Comparison of ENCODE assay signal across 8 mouse cellular contexts in genomic region chr2:6273392-6273845, GRCm38 (mm10). TPM values are rescaled to one million over a fixed set of nuclear protein-coding genes. Genes with fewer than 3 reads are reported as not detected.
DNase-seq lines count a peak whose midpoint lies in the region; ATAC-seq lines count a peak whose summit lies in the region.

No protein-coding gene starts in this region.

- WGBS in neural tube, embryonic 15.5 days = 54% methylated on average over 10 of the region's 10 CpGs
- WGBS in heart, embryonic 14.5 days = 55% methylated on average over 10 of the region's 10 CpGs
- WGBS in liver, embryonic 16.5 days (ENCODE audit: insufficient replicate concordance) = 16% methylated on average over 10 of the region's 10 CpGs

- H3K27me3 ChIP-seq in neural tube, embryonic 15.5 days (replicated peaks) = no peaks in the 10 kb centered on the region
- H3K27me3 ChIP-seq in heart, embryonic 14.5 days (ENCODE audit: control insufficient read depth, insufficient read depth, low read length) = no peaks in the 10 kb centered on the region
- peaks cover 3% of the 10 kb centered on the region; the same call in 1 of the 2 replicates for H3K27me3 ChIP-seq in liver, embryonic 16.5 days (ENCODE audit: control insufficient read depth, insufficient read depth, low read depth, low read length)

- 0 out of 2 replicates have a peak, but pooled peaks cover 3% of the 10 kb centered on the region for H3K4me1 ChIP-seq in neural tube, embryonic 15.5 days
- peaks cover 11 to 16% of the 10 kb centered on the region in 2 experiments; a peak in 3 of 4 replicates for H3K4me1 ChIP-seq in heart, embryonic 14.5 days (ENCODE audit: control insufficient read depth in 2 of 2, insufficient read depth in 2 of 2, low read length in 2 of 2)
- peaks cover 6% of the 10 kb centered on the region for H3K4me1 ChIP-seq in liver, embryonic 16.5 days (ENCODE audit: control insufficient read depth, low read depth, low read length)

- no peak overlapping the region for H3K27ac ChIP-seq in neural tube, embryonic 15.5 days (replicated peaks)
- peak overlapping the region; percentile 48 to 54 for H3K27ac ChIP-seq in heart, embryonic 14.5 days (replicated peaks in 1 of 2; ENCODE audit: control insufficient read depth in 1 of 2, insufficient read depth in 1 of 2, low read depth in 2 of 2, low read length in 2 of 2)
- H3K27ac ChIP-seq in liver, embryonic 16.5 days (ENCODE audit: low read length) = no peak overlapping the region

- peak; percentile 37 to 40 for DNase-seq in cerebellum, postnatal 25 days
- DNase-seq in cerebellum, adult 11 months = no peak
- peak; percentile 22 for DNase-seq in neural tube, embryonic 10.5 days (ENCODE audit: extremely low spot score, low spot score)
- DNase-seq in adrenal gland, adult 18-20 months (ENCODE audit: low spot score in 2 of 2) = no peak

- no peak overlapping the region for H3K9ac ChIP-seq in neural tube, embryonic 15.5 days (replicated peaks)
- H3K9ac ChIP-seq in heart, embryonic 14.5 days (ENCODE audit: low read length) = no peak overlapping the region
- H3K9ac ChIP-seq in liver, embryonic 16.5 days (ENCODE audit: low read depth, low read length) = peak overlapping the region; percentile 9; the same call in 1 of the 2 replicates

- no peak overlapping the region for H3K4me3 ChIP-seq in neural tube, embryonic 15.5 days (replicated peaks)
- H3K4me3 ChIP-seq in heart, embryonic 14.5 days (ENCODE audit: control insufficient read depth in 1 of 2, insufficient read depth in 1 of 2, low read depth in 1 of 2, low read length in 2 of 2) = no peak overlapping the region
- no peak overlapping the region for H3K4me3 ChIP-seq in liver, embryonic 16.5 days (ENCODE audit: low read depth, low read length)

- ATAC-seq in neural tube, embryonic 15.5 days (ENCODE audit: low FRiP score) = no peak
- ATAC-seq in heart, embryonic 14.5 days (ENCODE audit: insufficient number of reproducible peaks, insufficient read depth, low FRiP score, low read depth) = no peak
- no peak for ATAC-seq in liver, embryonic 16.5 days (ENCODE audit: low read depth)
- no peak; the same call in 1 of the 2 replicates for ATAC-seq in frontal cortex, adult (ENCODE audit: low TSS enrichment)

- H3K36me3 ChIP-seq in neural tube, embryonic 15.5 days = no peaks in the 10 kb centered on the region
- no peaks in the 10 kb centered on the region for H3K36me3 ChIP-seq in heart, embryonic 14.5 days (ENCODE audit: control insufficient read depth, insufficient read depth, low read length)
- H3K36me3 ChIP-seq in liver, embryonic 16.5 days (ENCODE audit: control insufficient read depth, insufficient read depth) = no peaks in the 10 kb centered on the region

- H3K9me3 ChIP-seq in neural tube, embryonic 15.5 days (replicated peaks) = no peaks in the 10 kb centered on the region
- no peaks in the 10 kb centered on the region for H3K9me3 ChIP-seq in heart, embryonic 14.5 days (ENCODE audit: control insufficient read depth, low read length)
- H3K9me3 ChIP-seq in liver, embryonic 16.5 days (replicated peaks; ENCODE audit: control insufficient read depth, low read length) = no peaks in the 10 kb centered on the region

- H3K4me2 ChIP-seq in neural tube, embryonic 15.5 days = no peak overlapping the region
- H3K4me2 ChIP-seq in heart, embryonic 14.5 days (ENCODE audit: low read length) = 0 out of 2 replicates have a peak overlapping the region, but pooled peaks have one; percentile 16
- no peak overlapping the region for H3K4me2 ChIP-seq in liver, embryonic 16.5 days (ENCODE audit: low read depth, low read length)

RNA-seq across cellular contexts. Expression of gene Usp6nl, which starts 49.0 kb away (rescaled TPM):
- polyA plus RNA-seq in neural tube, embryonic 15.5 days (2015; fragmentation: Nextera tagmentation; extraction: Ambion mirVana) = 6.5 TPM in 2 replicates
- 6.7 and 7.5 TPM in 2 replicates for polyA plus RNA-seq in heart, embryonic 14.5 days (2014; fragmentation: Nextera tagmentation; extraction: Ambion mirVana)
- polyA plus RNA-seq in liver, embryonic 16.5 days (2015; fragmentation: Nextera tagmentation; extraction: Ambion mirVana) = 2.7 and 3.6 TPM in 2 replicates
- total RNA-seq in adrenal gland, adult 18-20 months (2021) = 10 to 100 TPM; 20.0 to 41.5 TPM

Comparison
In these comparisons a context has a peak if more than half of its experiments do, and no peak if none do; other contexts are left out.
1. DNase-seq: peak in cerebellum, postnatal 25 days (2 of 2) and neural tube, embryonic 10.5 days (single experiment); none in cerebellum, adult 11 months (single experiment) and adrenal gland, adult 18-20 months (0 of 2).
2. H3K27ac ChIP-seq: peak in heart, embryonic 14.5 days (2 of 2); none in neural tube, embryonic 15.5 days (single experiment) and liver, embryonic 16.5 days (single experiment).